Mouse (Mus musculus) lung, adult 18-20 months (tissue): ENCODE measurements at regions not wholly inside any gene's neighbourhood (a gene's known extent, or its start where the extent isn't known, plus 50 kb on each side); places are given as distances from the start of the nearest gene placed in this dataset.

ENCODE experiments used
- DNase-seq, 2 experiments: peaks; one replicate each; pipeline ENCODE4 v3.0.0; 2022; ENCODE audit warnings: mixed read lengths in 2 of 2

- DNase-seq = peak; percentile 40 to 62
Observed at GRCm38 (mm10) chr16:29838981-29839661, 225.1 kb upstream of the Hes1 start.

- no peak for DNase-seq
Observed at GRCm38 (mm10) chr16:29839662-29840001, 224.6 kb upstream of the Hes1 start.

GRCm38 (mm10) chr16:29840412-29840811, 223.8 kb upstream of the Hes1 start:
- DNase-seq = no peak

GRCm38 (mm10) chr16:29841132-29841531, 223.1 kb upstream of the Hes1 start:
- no peak for DNase-seq

GRCm38 (mm10) chr16:29842071-29842470, 222.1 kb upstream of the Hes1 start:
- no peak for DNase-seq

GRCm38 (mm10) chr16:29843490-29843889, 220.7 kb upstream of the Hes1 start:
- no peak for DNase-seq

- no peak for DNase-seq
Observed at GRCm38 (mm10) chr16:29844706-29845596, 219.2 kb upstream of the Hes1 start.

- no peak for DNase-seq
Observed at GRCm38 (mm10) chr16:29845597-29845986, 218.6 kb upstream of the Hes1 start.

GRCm38 (mm10) chr16:29847059-29847458, 217.1 kb upstream of the Hes1 start:
- DNase-seq = no peak

GRCm38 (mm10) chr16:29847734-29848133, 216.4 kb upstream of the Hes1 start:
- no peak for DNase-seq

- DNase-seq = no peak
Observed at GRCm38 (mm10) chr16:29848527-29848926, 215.7 kb upstream of the Hes1 start.

GRCm38 (mm10) chr16:29849511-29849910, 214.7 kb upstream of the Hes1 start:
- no peak for DNase-seq

GRCm38 (mm10) chr16:29850616-29851015, 213.6 kb upstream of the Hes1 start:
- no peak for DNase-seq

GRCm38 (mm10) chr16:29851827-29852226, 212.4 kb upstream of the Hes1 start:
- no peak for DNase-seq

- no peak for DNase-seq
Observed at GRCm38 (mm10) chr16:29854805-29855565, 209.2 kb upstream of the Hes1 start.

GRCm38 (mm10) chr16:29856545-29856944, 207.6 kb upstream of the Hes1 start:
- no peak for DNase-seq

GRCm38 (mm10) chr16:29858645-29859044, 205.5 kb upstream of the Hes1 start:
- DNase-seq = no peak

GRCm38 (mm10) chr16:29860306-29860705, 203.9 kb upstream of the Hes1 start:
- DNase-seq = no peak

- no peak for DNase-seq
Observed at GRCm38 (mm10) chr16:29861056-29861455, 203.1 kb upstream of the Hes1 start.

- no peak for DNase-seq
Observed at GRCm38 (mm10) chr16:29865075-29865740, 199.0 kb upstream of the Hes1 start.

GRCm38 (mm10) chr16:29871395-29871794, 192.8 kb upstream of the Hes1 start:
- DNase-seq = no peak

GRCm38 (mm10) chr16:29876196-29876595, 188.0 kb upstream of the Hes1 start:
- DNase-seq = no peak
